Mouse (Mus musculus): ENCODE data around the gene Mef2c. TPM values are rescaled to one million over a fixed set of nuclear protein-coding genes. Genes with fewer than 3 reads are reported as not detected.

Mef2c gene
- total RNA-seq, 2 experiments from 2014 or later: 108 to 116 TPM

- no peak for DNase-seq
These were observed 209.0 kb downstream of the Mef2c start for GRCm38 (mm10) chr13:83712778-83713380.

GRCm38 (mm10) chr13:83713661-83714291 is 209.9 kb downstream of the Mef2c start:
- DNase-seq: no peak

GRCm38 (mm10) chr13:83714466-83715307 is 210.9 kb downstream of the Mef2c start:
- peak; percentile 88 for DNase-seq

- no peak for DNase-seq
These were observed 211.5 kb downstream of the Mef2c start for GRCm38 (mm10) chr13:83715308-83715785.

GRCm38 (mm10) chr13:83715971-83716615 is 212.3 kb downstream of the Mef2c start:
- no peak for DNase-seq

Measured in heart, postnatal 4 days (tissue).